Mouse (Mus musculus) liver, postnatal 0 days (tissue): ENCODE results near the gene Rgl2. TPM values are rescaled to one million over a fixed set of nuclear protein-coding genes. Genes with fewer than 3 reads are reported as not detected.
"Not testable (repeated sequence)": the region's sequence is repeated elsewhere in the genome, so short reads cannot be mapped to it uniquely, and the experiment has no call there.

ENCODE experiments used
- ATAC-seq: fragments of 200-750 bp; cut with Nextera tagmentation; 2 replicates; pipeline ENCODE4 v1.8.0; 2017; ENCODE audit warnings: mild to moderate bottlenecking, moderate library complexity
- DNase-seq: peaks from one replicate; pipeline ENCODE4 v3.0.0-alpha.2; 2016
- H3K27ac ChIP-seq: fragments of 300-500 bp; sonication (generic); 2 replicates; pipeline ENCODE4 v1.5.1; 2014; ENCODE audit warnings: antibody characterized with exemption, moderate library complexity, mild to moderate bottlenecking, low read depth
- H3K27me3 ChIP-seq: fragments of 300-500 bp; sonication (generic); 2 replicates; pipeline ENCODE4 v1.6.1; 2014; ENCODE audit warnings: low read length, control low read depth, mixed read lengths; ENCODE audit not compliant: insufficient read depth
- H3K36me3 ChIP-seq: fragments of 300-500 bp; sonication (generic); replicated peaks from 2 replicates; pipeline ENCODE4 v1.6.1; 2014; ENCODE audit warnings: mild to moderate bottlenecking, control low read depth, low read length, moderate library complexity, mixed read lengths; ENCODE audit not compliant: insufficient read depth
- H3K4me1 ChIP-seq: fragments of 300-500 bp; sonication (generic); 2 replicates; pipeline ENCODE4 v1.6.1; 2014; ENCODE audit warnings: antibody characterized with exemption, mild to moderate bottlenecking, control low read depth; ENCODE audit not compliant: insufficient read depth
- H3K4me2 ChIP-seq: fragments of 300-500 bp; sonication (generic); 2 replicates; pipeline ENCODE4 v1.6.1; 2014; ENCODE audit warnings: low read depth, mild to moderate bottlenecking, low read length, moderate library complexity, mixed read lengths
- H3K4me3 ChIP-seq: fragments of 300-500 bp; sonication (generic); 2 replicates; pipeline ENCODE4 v1.5.1; 2014; ENCODE audit warnings: low read depth, low read length
- H3K9ac ChIP-seq: fragments of 300-500 bp; sonication (generic); replicated peaks from 2 replicates; pipeline ENCODE4 v1.6.1; 2014; ENCODE audit warnings: mild to moderate bottlenecking, moderate library complexity
- H3K9me3 ChIP-seq: fragments of 300-500 bp; sonication (generic); 2 replicates; pipeline ENCODE4 v1.6.1; 2016; ENCODE audit warnings: mild to moderate bottlenecking, control low read depth, low read length, mixed read lengths
- CTCF ChIP-seq: sonication (generic); IDR thresholded peaks from 2 replicates; pipeline ENCODE4 v1.5.1; 2016; ENCODE audit warnings: antibody characterized with exemption, low read depth
- EP300 ChIP-seq: IDR thresholded peaks from 2 replicates; pipeline ENCODE4 v1.6.1; 2016; ENCODE audit warnings: antibody characterized with exemption, low read depth, mild to moderate bottlenecking
- WGBS: fragments of 180-500 bp; shearing (Covaris S2); extraction: QIAGEN DNeasy Blood & Tissue Kit; methylation state at CpG from one replicate; pipeline ENCODE4 v1.1.7; 2014; ENCODE audit not compliant: insufficient replicate concordance; 5-methylcytosine and 5-hydroxymethylcytosine counted together
- polyA plus RNA-seq: library from polyadenylated mRNA; unstranded; fragments of >200 nt; fragmentation: Nextera tagmentation; extraction: Ambion mirVana; gene quantifications from 2 replicates; pipeline ENCODE4 v1.2.1, GENCODE M21; 2015

Gene Rgl2
- polyA plus RNA-seq, 1 experiment from 2014 or later: 6.8 TPM

- peak overlapping the region; percentile 68 for H3K9ac ChIP-seq
- H3K4me1 ChIP-seq: peaks cover 26% of the 10 kb centered on the region
- H3K27me3 ChIP-seq: peaks cover 7% of the 10 kb centered on the region; the same call in 1 of the 2 replicates
- WGBS: 3% methylated on average over 57 of the region's 57 CpGs
- H3K36me3 ChIP-seq: no peaks in the 10 kb centered on the region
- ATAC-seq (peak; percentile 3), DNase-seq (no peak)
- peak overlapping the region; percentile 68 for H3K4me3 ChIP-seq
- no peaks in the 10 kb centered on the region for H3K9me3 ChIP-seq
- H3K4me2 ChIP-seq: peak overlapping the region; percentile 90
- no peak for TF ChIP-seq CTCF
- TF ChIP-seq EP300: no peak
- H3K27ac ChIP-seq: peak overlapping the region; percentile 91
Measured at GRCm38 (mm10) chr17:33977861-33978557, 48.7 kb downstream of the Rgl2 start.

- H3K4me1 ChIP-seq: peaks cover 26% of the 10 kb centered on the region
- TF ChIP-seq CTCF: no peak
- peak; percentile 62 for TF ChIP-seq EP300
- no peaks in the 10 kb centered on the region for H3K36me3 ChIP-seq
- peak overlapping the region; percentile 91 for H3K27ac ChIP-seq
- no peaks in the 10 kb centered on the region for H3K9me3 ChIP-seq
- H3K4me2 ChIP-seq: peak overlapping the region; percentile 90
- DNase-seq: peak; percentile 89
- peak overlapping the region; percentile 68 for H3K4me3 ChIP-seq
- ATAC-seq: peak; percentile 89
- under 1% methylated on average over 16 of the region's 17 CpGs for WGBS
- H3K27me3 ChIP-seq: peaks cover 7% of the 10 kb centered on the region; the same call in 1 of the 2 replicates
- peak overlapping the region; percentile 68 for H3K9ac ChIP-seq
Measured at GRCm38 (mm10) chr17:33978631-33979031, 49.3 kb downstream of the Rgl2 start.

GRCm38 (mm10) chr17:33979512-33980050 lies 50.2 kb downstream of the Rgl2 start:
- WGBS: 50% methylated on average over 6 of the region's 6 CpGs
- Histone ChIP-seq H3K4me1 (peaks cover 26% of the 10 kb centered on the region), H3K36me3 (no peaks in the 10 kb centered on the region), H3K4me3 (no peak overlapping the region), H3K9ac (peak overlapping the region; percentile 68; the same call in 1 of the 2 replicates), H3K4me2 (peak overlapping the region; percentile 90; the same call in 1 of the 2 replicates), H3K9me3 (no peaks in the 10 kb centered on the region), H3K27me3 (peaks cover 7% of the 10 kb centered on the region; the same call in 1 of the 2 replicates), H3K27ac (peak overlapping the region; percentile 91)
- DNase-seq: no peak
- TF ChIP-seq EP300 (no peak), CTCF (no peak)
- ATAC-seq: peak; percentile 8; the same call in 1 of the 2 replicates

- DNase-seq (no peak), ATAC-seq (no peak)
- H3K9ac ChIP-seq: no peak overlapping the region
- no peak overlapping the region for H3K4me3 ChIP-seq
- peak overlapping the region; percentile 74; the same call in 1 of the 2 replicates for H3K4me2 ChIP-seq
- peak overlapping the region; percentile 91 for H3K27ac ChIP-seq
- H3K4me1 ChIP-seq: peaks cover 26% of the 10 kb centered on the region
- H3K36me3 ChIP-seq: no peaks in the 10 kb centered on the region
- H3K9me3 ChIP-seq: no peaks in the 10 kb centered on the region
- H3K27me3 ChIP-seq: peaks cover 7% of the 10 kb centered on the region; the same call in 1 of the 2 replicates
- TF ChIP-seq CTCF (no peak), EP300 (no peak)
- 72% methylated on average over 19 of the region's 19 CpGs for WGBS
Measured at GRCm38 (mm10) chr17:33980181-33981035, 51.1 kb downstream of the Rgl2 start.

DNA sequence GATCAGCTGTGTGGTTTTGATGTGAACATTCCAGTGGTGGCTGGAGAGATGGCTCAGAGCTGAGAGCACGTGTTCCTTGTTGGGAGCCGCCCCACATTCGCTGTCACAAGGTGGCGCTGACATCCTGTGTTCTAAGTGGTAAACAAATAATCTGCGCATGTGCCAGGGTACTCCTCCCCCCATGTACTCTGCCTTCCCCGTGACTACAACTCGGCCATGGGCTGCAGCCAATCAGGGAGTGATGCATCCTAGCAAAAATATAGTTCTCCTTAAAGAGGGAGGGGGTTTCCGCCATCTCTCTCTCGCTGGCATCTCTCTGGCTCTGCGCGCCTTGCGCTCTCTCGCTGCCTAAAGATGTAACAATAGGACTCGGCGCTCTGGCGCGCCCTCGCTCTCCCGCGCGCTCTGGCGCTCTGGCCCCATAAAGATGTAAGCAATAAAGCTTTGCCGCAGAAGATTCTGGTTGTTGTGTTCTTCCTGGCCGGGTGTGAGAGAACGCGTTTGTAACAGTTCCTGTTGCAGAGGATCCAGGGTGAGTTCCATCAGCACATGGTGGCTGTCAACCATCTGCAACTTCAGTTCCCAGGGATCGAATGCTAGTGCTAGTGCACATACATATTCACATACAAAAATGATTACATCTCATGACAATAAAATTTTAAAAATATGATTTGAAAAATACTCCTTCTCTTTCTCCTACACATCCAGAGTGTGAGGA lies 52.0 kb downstream of the Rgl2 start:
- Histone ChIP-seq H3K27ac (peak overlapping the region; percentile 91), H3K9ac (peak overlapping the region; percentile 59; the same call in 1 of the 2 replicates)

More for the DNA sequence above, 52.0 kb downstream of the Rgl2 start:
- Histone ChIP-seq H3K4me1 (peaks cover 26% of the 10 kb centered on the region), H3K4me2 (peak overlapping the region; percentile 74), H3K4me3 (peak overlapping the region; percentile 51)
- peak; percentile 65; the same call in 1 of the 2 replicates for TF ChIP-seq EP300
- peak; percentile 85 for TF ChIP-seq CTCF
- not testable (repeated sequence) for H3K9me3 ChIP-seq, H3K27me3 ChIP-seq, H3K36me3 ChIP-seq
- WGBS: under 1% methylated on average over 27 of the region's 27 CpGs
- DNase-seq: peak; percentile 93
- ATAC-seq: peak; percentile 71
